Comparison of ENCODE assay signal across 16 mouse cellular contexts in genomic region chr7:116192966-116193365, GRCm38 (mm10).
DNase-seq lines count a peak whose midpoint lies in the region; ATAC-seq and TF ChIP-seq lines count a peak whose summit lies in the region.
"Had no signal": no experiment of that assay in that cellular context is flagged by ENCODE, and none has a peak within 500 bp of the region (broad histone marks: within the 10 kb centered on the region; RNA-seq: fewer than 3 reads in every experiment).

No protein-coding gene starts in this region.

- WGBS in heart, embryonic 13.5 days: 60% methylated on average over 7 of the region's 7 CpGs
- whole genome bisulfite sequencing in heart, adult 2 months: 88% methylated on average over 7 of the region's 7 CpGs
- WGBS in midbrain, embryonic 10.5 days: 91% methylated on average over 7 of the region's 7 CpGs
- WGBS in midbrain, embryonic 13.5 days: 91% methylated on average over 7 of the region's 7 CpGs
- 80% methylated on average over 7 of the region's 7 CpGs for WGBS in limb, embryonic 11.5 days

- H3K4me1 ChIP-seq in heart, embryonic 13.5 days: peaks cover 100% of the 10 kb centered on the region
- H3K4me1 ChIP-seq in heart, adult 2 months (ENCODE audit: control insufficient read depth, insufficient read depth, low read length): peaks cover 2% of the 10 kb centered on the region; the same call in 1 of the 2 replicates
- H3K4me1 ChIP-seq in midbrain, embryonic 10.5 days: peaks cover 56% of the 10 kb centered on the region
- peaks cover 33% of the 10 kb centered on the region for H3K4me1 ChIP-seq in midbrain, embryonic 13.5 days (replicated peaks)
- H3K4me1 ChIP-seq in limb, embryonic 11.5 days (ENCODE audit: control insufficient read depth, insufficient read depth, low read length): peaks cover 13% of the 10 kb centered on the region

- H3K4me2 ChIP-seq in heart, embryonic 13.5 days: no peak overlapping the region; the same call in 1 of the 2 replicates
- no peak overlapping the region for H3K4me2 ChIP-seq in midbrain, embryonic 13.5 days (replicated peaks)
- no peak overlapping the region for H3K4me2 ChIP-seq in limb, embryonic 11.5 days (ENCODE audit: low read depth, severe bottlenecking)
- H3K4me2 ChIP-seq: forebrain, embryonic 12.5 days had no signal

- no peak overlapping the region for H3K4me3 ChIP-seq in heart, embryonic 13.5 days
- H3K4me3 ChIP-seq in heart, adult 2 months: no peak overlapping the region
- no peak overlapping the region for H3K4me3 ChIP-seq in midbrain, embryonic 10.5 days
- H3K4me3 ChIP-seq in midbrain, embryonic 13.5 days (replicated peaks): no peak overlapping the region
- no peak overlapping the region for H3K4me3 ChIP-seq in limb, embryonic 11.5 days (ENCODE audit: low read depth, low read length)
- H3K4me3 ChIP-seq: forebrain, embryonic 12.5 days had no signal

- no peak for ATAC-seq in heart, embryonic 13.5 days (ENCODE audit: extremely low read depth, insufficient number of reproducible peaks, low FRiP score, low TSS enrichment)
- ATAC-seq in midbrain, embryonic 13.5 days: no peak
- no peak for ATAC-seq in limb, embryonic 11.5 days (ENCODE audit: insufficient number of reproducible peaks, low FRiP score, low TSS enrichment, low read depth)
- no peak for ATAC-seq in cerebellum, adult (ENCODE audit: insufficient number of reproducible peaks, low FRiP score, low TSS enrichment)
- ATAC-seq: activated CD4-positive, CD25-positive, alpha-beta regulatory T cell, adult 4 months; midbrain, embryonic 16.5 days had no signal

- H3K79me2 ChIP-seq in heart, adult 2 months (replicated peaks; ENCODE audit: control insufficient read depth, insufficient read depth, low read length): no peaks in the 10 kb centered on the region

- H3K36me3 ChIP-seq in heart, embryonic 13.5 days: peaks cover 6% of the 10 kb centered on the region
- H3K36me3 ChIP-seq in heart, adult 2 months (ENCODE audit: control insufficient read depth, insufficient read depth, low read length): no peaks in the 10 kb centered on the region
- H3K36me3 ChIP-seq in midbrain, embryonic 10.5 days: peaks cover 9% of the 10 kb centered on the region
- no peaks in the 10 kb centered on the region for H3K36me3 ChIP-seq in midbrain, embryonic 13.5 days
- H3K36me3 ChIP-seq in limb, embryonic 11.5 days (ENCODE audit: control insufficient read depth, insufficient read depth, low read length): no peaks in the 10 kb centered on the region

- intact Hi-C loops in heart, adult 2 months (cut with DNase I): no loop called here

- H3K9me3 ChIP-seq in heart, embryonic 13.5 days: peaks cover 2% of the 10 kb centered on the region; the same call in 1 of the 2 replicates
- no peaks in the 10 kb centered on the region for H3K9me3 ChIP-seq in midbrain, embryonic 10.5 days (replicated peaks)
- no peaks in the 10 kb centered on the region for H3K9me3 ChIP-seq in midbrain, embryonic 13.5 days
- no peaks in the 10 kb centered on the region for H3K9me3 ChIP-seq in limb, embryonic 11.5 days (ENCODE audit: control insufficient read depth, low read length)
- H3K9me3 ChIP-seq: forebrain, embryonic 12.5 days had no signal

- no peak for TF ChIP-seq CTCF in heart, adult 2 months (IDR thresholded peaks at IDR 0.05)

- no peaks in the 10 kb centered on the region for H3K27me3 ChIP-seq in heart, embryonic 13.5 days (replicated peaks)
- no peaks in the 10 kb centered on the region for H3K27me3 ChIP-seq in heart, adult 2 months (ENCODE audit: control insufficient read depth, insufficient read depth, low read length)
- H3K27me3 ChIP-seq in midbrain, embryonic 10.5 days (ENCODE audit: low read depth, poor library complexity, severe bottlenecking): no peaks in the 10 kb centered on the region
- no peaks in the 10 kb centered on the region for H3K27me3 ChIP-seq in midbrain, embryonic 13.5 days
- H3K27me3 ChIP-seq in limb, embryonic 11.5 days (ENCODE audit: control insufficient read depth, insufficient read depth, low read length): no peaks in the 10 kb centered on the region
- H3K27me3 ChIP-seq: forebrain, embryonic 12.5 days had no signal

- TF ChIP-seq POLR2A in heart, adult 2 months (IDR thresholded peaks at IDR 0.05; ENCODE audit: insufficient read depth, low read depth, low read length): no peak

- H3K9ac ChIP-seq in heart, embryonic 13.5 days: peak overlapping the region; percentile 61; the same call in 1 of the 2 replicates
- no peak overlapping the region for H3K9ac ChIP-seq in heart, adult 2 months (ENCODE audit: low read depth, low read length)
- H3K9ac ChIP-seq in midbrain, embryonic 13.5 days (replicated peaks): no peak overlapping the region
- H3K9ac ChIP-seq in limb, embryonic 11.5 days (ENCODE audit: low read length): no peak overlapping the region
- H3K9ac ChIP-seq: forebrain, embryonic 12.5 days had no signal

- TF ChIP-seq EP300 in heart, adult 2 months (IDR thresholded peaks at IDR 0.05; ENCODE audit: insufficient read depth, low read depth, low read length): no peak

- peak overlapping the region; percentile 91 for H3K27ac ChIP-seq in heart, embryonic 13.5 days (replicated peaks)
- H3K27ac ChIP-seq in heart, adult 2 months: no peak overlapping the region
- 0 out of 2 replicates have a peak overlapping the region, but pooled peaks have one; percentile 1 for H3K27ac ChIP-seq in midbrain, embryonic 10.5 days (replicated peaks)
- H3K27ac ChIP-seq in midbrain, embryonic 13.5 days: no peak overlapping the region
- no peak overlapping the region for H3K27ac ChIP-seq in limb, embryonic 11.5 days (replicated peaks; ENCODE audit: low read depth, low read length)
- H3K27ac ChIP-seq: forebrain, embryonic 12.5 days had no signal

- no peak for DNase-seq in heart, adult 2 months
- DNase-seq in midbrain, embryonic 10.5 days (ENCODE audit: low spot score): no peak
- DNase-seq in limb, embryonic 11.5 days (ENCODE audit: low spot score): peak; percentile 41
- peak; percentile 65 to 70 for DNase-seq in urinary bladder, postnatal 36 days (ENCODE audit: low spot score in 2 of 2)
- DNase-seq in frontal cortex, postnatal 25 days (ENCODE audit: low spot score in 2 of 2): no peak
- DNase-seq: cerebellum, postnatal 10 days; heart, postnatal 10 days; left cerebral cortex, postnatal 4 days; right cerebral cortex, postnatal 14 days; thymus, adult 2 months had no signal

Comparison
In these comparisons a context has a peak if more than half of its experiments do, and no peak if none do; other contexts are left out.
1. H3K27ac ChIP-seq: peak in heart, embryonic 13.5 days (single experiment) and midbrain, embryonic 10.5 days (single experiment); none in heart, adult 2 months (single experiment), midbrain, embryonic 13.5 days (single experiment) and limb, embryonic 11.5 days (single experiment).
2. DNase-seq: peak in limb, embryonic 11.5 days (single experiment) and urinary bladder, postnatal 36 days (2 of 2); none in heart, adult 2 months (0 of 2), midbrain, embryonic 10.5 days (single experiment) and frontal cortex, postnatal 25 days (0 of 2).